Mouse (Mus musculus) T-helper 2 cell (primary cell): ENCODE results near the gene Efcab2.

Source experiments
- in situ Hi-C: fragments of 300-600 bp; cut with MboI, MseI; formaldehyde crosslinking; loops from one replicate; pipeline ENCODE4 v1.15.1; 2025; ENCODE audit warnings: high pct_unique_total_duplicates

Gene Efcab2

GRCm38 (mm10) chr1:178468280-178468679 lies 62.4 kb downstream of the Efcab2 start:
- in situ Hi-C loops, result loop anchor here (10.0 kb wide), 1 partner anchor 223 kb away; no protein-coding TSS in a partner anchor

GRCm38 (mm10) chr1:178483854-178484253 lies 78.0 kb downstream of the Efcab2 start:
- in situ Hi-C loops, result no loop called here

- in situ Hi-C loops, result no loop called here
Observed at GRCm38 (mm10) chr1:178485138-178485867, 79.4 kb downstream of the Efcab2 start.

DNA sequence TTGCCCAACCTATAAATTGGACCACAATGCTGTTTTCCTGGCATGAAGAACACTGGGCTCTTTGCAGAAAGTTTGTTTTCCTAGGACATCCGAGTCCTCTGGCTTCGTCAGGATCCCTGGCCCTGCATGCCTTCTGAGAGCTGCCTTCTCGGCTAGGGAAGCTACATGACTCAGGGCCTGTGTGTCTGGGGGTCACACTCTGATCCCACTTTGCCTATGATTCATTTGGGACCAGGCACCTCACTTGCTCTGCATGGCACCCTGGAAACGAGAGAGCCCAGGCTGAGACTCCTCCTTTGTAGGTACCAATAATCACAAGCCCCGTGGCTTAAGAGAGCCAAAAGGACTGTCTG lies 80.0 kb downstream of the Efcab2 start:
- in situ Hi-C loops, result no loop called here

- in situ Hi-C loops, result no loop called here
Observed at GRCm38 (mm10) chr1:178486828-178487227, 80.9 kb downstream of the Efcab2 start.

GRCm38 (mm10) chr1:178489127-178489526 lies 83.2 kb downstream of the Efcab2 start:
- in situ Hi-C loops, result no loop called here

GRCm38 (mm10) chr1:178491733-178492132 lies 85.8 kb downstream of the Efcab2 start:
- in situ Hi-C loops, result no loop called here

GRCm38 (mm10) chr1:178492493-178492892 lies 86.6 kb downstream of the Efcab2 start:
- in situ Hi-C loops, result no loop called here

DNA sequence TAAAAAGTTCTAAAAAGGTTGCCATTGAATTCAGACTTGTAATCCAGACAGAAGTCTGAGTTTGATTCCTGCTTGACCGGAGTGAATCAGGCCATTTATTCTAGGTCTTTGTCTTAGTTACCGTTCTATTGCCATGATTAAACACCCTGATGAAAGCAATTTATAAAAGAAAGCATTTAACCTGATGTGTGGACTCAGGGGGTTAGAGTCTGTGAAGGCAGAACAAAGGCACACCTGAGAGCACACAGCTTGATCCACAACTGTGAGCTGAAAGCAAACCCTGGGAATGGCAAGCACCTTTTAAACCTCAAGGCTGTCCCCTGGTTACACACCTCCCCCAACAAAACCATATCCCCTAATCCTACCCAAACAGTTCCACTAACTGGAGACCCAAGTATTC lies 90.3 kb downstream of the Efcab2 start:
- in situ Hi-C loops, result no loop called here

GRCm38 (mm10) chr1:178496841-178497240 lies 91.0 kb downstream of the Efcab2 start:
- in situ Hi-C loops, result no loop called here

GRCm38 (mm10) chr1:178506938-178507337 lies 101.1 kb downstream of the Efcab2 start:
- in situ Hi-C loops, result no loop called here

DNA sequence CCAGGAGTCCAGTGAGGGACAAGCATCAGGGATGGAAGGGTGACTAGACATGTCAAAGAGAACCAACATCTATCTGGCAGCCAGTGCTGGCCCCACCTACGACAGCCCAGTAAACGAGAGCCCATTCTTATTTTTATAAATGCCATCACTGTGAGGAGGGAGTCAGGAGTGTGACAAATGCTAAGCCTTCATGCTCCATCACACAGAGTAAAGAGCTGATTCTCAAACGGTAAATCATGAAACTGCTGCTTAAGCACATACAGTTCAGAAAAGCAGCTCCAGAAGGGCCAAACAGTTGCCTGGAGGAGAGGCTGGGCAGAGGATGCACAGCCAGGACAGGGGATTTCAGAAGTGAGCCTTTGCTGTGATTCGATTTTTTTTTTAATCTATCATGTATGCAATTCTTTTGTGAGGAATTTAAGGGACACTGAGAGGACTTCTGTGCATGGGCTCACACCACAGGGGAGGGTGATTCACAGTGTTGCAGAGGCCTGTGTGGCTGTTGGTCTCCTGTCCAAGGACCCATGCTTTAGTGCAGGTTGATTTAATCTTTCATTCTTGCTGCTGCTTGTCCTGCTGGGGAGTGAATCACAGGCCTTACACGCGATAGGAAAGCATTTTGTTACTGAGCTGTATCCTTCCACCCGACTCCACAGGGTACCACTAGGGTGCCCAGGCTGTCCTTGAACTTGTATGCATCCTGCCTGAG lies 106.6 kb downstream of the Efcab2 start:
- in situ Hi-C loops, result no loop called here

DNA sequence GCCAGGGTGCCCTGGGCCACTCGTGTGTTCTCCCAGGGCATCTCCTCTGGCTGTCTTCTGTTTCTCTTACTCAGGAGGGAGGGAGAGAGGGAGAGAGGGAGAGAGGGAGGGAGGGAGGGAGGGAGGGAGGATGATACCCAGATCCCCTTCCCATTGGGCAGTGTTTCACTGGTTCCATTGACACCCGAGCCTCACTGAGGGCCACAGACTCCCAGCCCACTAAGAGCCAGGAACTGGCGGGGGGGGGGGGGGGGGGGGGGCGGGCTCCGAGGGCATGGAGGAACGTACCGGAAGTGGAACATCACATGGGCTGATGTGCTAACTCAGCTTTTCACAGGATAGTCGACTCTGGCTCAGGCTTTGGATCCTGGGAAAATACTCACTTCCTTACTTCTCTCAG lies 108.1 kb downstream of the Efcab2 start:
- in situ Hi-C loops, result no loop called here

DNA sequence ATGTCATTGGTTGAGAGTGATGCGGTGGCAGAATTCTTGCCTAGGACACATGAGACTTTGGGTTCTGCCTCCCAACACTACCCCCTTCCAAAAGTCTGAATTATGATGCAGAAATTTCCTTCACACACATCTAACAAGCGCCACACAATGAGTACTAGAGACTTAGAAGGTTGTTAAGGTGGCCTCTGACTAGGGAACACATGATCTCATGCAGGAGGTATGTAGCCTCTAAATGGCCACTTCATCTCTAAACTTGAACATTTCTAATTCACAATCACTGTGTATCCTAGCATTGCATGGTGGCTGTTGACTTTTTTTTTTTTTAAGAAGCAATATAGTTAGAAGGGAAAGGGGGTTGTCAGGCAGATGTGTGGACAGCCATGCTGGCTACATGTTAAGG lies 110.0 kb downstream of the Efcab2 start:
- in situ Hi-C loops, result no loop called here

DNA sequence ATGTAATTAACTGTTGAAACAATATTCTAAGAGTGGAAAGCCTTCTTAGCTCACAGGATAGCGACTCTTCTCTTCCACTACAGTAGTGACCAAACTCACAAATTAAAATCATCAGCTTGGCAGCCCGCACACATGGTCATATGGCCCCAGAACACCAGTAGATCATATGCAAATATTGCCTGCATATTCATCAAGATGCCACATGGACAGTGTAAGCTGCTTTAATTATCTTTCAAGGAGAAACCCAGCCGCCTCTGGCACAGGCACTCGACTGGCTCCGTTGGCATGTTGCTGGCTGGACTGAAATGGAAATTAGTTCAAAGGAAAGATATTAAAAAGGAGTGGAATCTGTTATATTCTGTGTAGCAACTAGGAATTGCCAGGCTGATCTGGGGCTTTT lies 116.5 kb downstream of the Efcab2 start:
- in situ Hi-C loops, result no loop called here

GRCm38 (mm10) chr1:178523152-178523551 lies 117.3 kb downstream of the Efcab2 start:
- in situ Hi-C loops, result no loop called here

- in situ Hi-C loops, result loop anchor here (5.0 to 25.0 kb wide), 3 partner anchors 435 to 1810 kb away; partner anchors contain the start of gene Itpkb
Observed at GRCm38 (mm10) chr1:178527185-178527546, 121.3 kb downstream of the Efcab2 start.

GRCm38 (mm10) chr1:178527547-178528361 lies 121.9 kb downstream of the Efcab2 start:
- in situ Hi-C loops, result loop anchor here (5.0 to 25.0 kb wide), 3 partner anchors 435 to 1810 kb away; partner anchors contain the start of gene Itpkb

DNA sequence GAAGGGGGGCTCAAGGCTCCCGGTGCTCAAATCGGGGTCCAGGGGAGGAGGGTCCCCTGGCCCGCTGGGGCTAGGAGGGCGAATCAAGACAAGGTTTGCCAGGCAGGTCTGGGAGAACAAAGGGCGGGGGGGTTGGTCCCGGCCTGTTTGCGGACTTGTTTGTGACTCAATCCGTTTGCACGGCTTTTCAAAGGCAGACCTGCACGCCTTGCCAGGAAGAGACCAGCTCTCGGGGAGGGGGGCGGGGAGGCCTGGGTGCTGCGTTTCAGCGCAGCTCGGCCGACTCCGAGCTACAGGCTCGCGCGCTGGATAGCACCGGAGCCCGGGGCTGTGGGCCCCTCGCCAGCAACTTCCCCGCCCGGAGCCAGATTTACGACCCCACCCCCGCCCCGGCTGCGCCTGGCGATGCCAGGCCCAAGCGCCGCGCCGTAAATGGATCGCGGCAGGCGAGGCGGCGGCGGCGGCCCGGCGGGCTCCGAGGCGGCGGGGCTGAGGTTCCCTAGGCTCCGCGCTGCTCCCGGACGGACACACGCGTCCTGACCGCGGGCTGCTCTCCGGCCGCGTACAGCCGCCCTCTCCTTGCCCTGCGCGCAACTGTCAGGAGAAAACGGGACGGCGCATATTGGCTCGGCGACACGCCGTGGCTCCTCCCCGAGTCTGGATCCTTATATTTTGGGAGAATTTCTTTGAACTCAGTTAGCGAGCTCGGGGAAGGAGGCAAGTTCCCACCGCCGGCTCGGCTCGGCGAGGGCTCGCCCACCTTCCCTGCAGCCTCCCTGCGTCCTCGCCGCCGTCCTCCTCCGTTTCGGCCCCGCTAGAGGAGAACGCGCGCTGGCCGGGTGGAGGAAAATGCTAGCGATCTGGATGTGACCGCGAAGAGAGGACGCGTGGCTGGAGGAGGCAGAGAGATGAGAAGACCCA lies 122.8 kb downstream of the Efcab2 start, which contains the start of gene Kif26b:
Kif26b (plus strand) TSS at position 695 of the 921 bp plus-strand sequence.
- in situ Hi-C loops, result loop anchor here (5.0 to 25.0 kb wide), 3 partner anchors 434 to 1809 kb away; partner anchors contain the start of gene Itpkb

DNA sequence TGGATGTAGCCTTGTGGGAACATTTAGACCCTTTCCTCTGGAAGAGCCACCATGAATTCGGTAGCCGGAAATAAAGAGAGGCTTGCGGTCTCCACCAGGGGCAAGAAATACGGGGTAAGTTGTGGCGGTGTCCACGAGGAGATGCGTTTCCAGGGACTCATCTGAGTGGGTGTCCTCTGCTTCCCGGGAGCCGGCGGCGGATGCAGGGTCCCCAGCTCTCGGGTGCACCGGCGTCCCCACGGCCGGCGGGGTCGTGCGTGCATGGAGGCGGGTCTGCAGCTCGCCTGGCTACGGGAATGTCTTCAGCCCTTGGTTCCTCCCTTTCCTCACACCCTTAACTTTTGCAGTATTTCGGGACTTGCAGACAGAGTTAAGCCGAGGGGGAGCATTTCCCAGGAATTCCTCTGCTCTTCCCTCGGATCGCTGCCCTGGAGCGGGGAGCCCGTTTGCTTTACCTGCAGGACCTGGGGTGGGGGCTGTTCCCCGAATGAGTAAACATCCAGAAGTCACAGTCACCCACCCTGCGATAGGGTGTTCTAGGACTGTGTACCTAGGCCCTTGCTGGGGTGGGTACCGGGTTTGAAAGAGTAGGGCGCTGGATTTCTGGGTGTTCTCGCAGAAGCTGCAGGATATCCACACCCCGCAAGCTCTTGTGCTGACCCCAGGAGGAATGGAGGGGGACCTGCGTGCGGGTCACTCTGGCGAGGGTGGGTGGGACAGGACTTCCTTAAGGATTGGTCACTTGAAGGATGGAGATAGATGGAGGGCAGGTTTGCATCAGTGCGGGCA lies 123.8 kb downstream of the Efcab2 start:
- in situ Hi-C loops, result loop anchor here (5.0 to 25.0 kb wide), 3 partner anchors 433 to 1808 kb away; partner anchors contain the start of gene Itpkb
